Mouse (Mus musculus): ENCODE measurements around the gene Vmn2r14. TPM values are rescaled to one million over a fixed set of nuclear protein-coding genes. Genes with fewer than 3 reads are reported as not detected.
"Not testable (repeated sequence)": the region's sequence is repeated elsewhere in the genome, so short reads cannot be mapped to it uniquely, and the experiment has no call there.

Vmn2r14 gene
- not detected in 2 replicates for polyA plus RNA-seq (2014; fragmentation: Nextera tagmentation; extraction: Ambion mirVana)

GRCm38 (mm10) chr5:109224608-109225007, at the start of gene Vmn2r14:
Gene Vmn2r14, minus strand, starts transcription at chr5:109224708.
- WGBS: 68% methylated on average over 3 of the region's 3 CpGs
- peaks cover 29% of the 10 kb centered on the region; the same call in 1 of the 2 replicates for H3K9me3 ChIP-seq (ENCODE audit: control insufficient read depth, low read length)
- H3K4me2 ChIP-seq (replicated peaks): no peak within 1 kb of the TSS

GRCm38 (mm10) chr5:109192099-109192498, 32.4 kb downstream of the Vmn2r14 start, which contains the start of gene Vmn2r13:
Gene Vmn2r13, minus strand, starts transcription at chr5:109192199.
- not testable (repeated sequence) for H3K9ac ChIP-seq; ATAC-seq (ENCODE audit: low FRiP score); H3K4me3 ChIP-seq (replicated peaks; ENCODE audit: low read length); DNase-seq (ENCODE audit: low spot score); H3K4me2 ChIP-seq (replicated peaks); H3K27me3 ChIP-seq (ENCODE audit: control insufficient read depth, insufficient read depth, low read length); H3K36me3 ChIP-seq (replicated peaks; ENCODE audit: control insufficient read depth, insufficient read depth); H3K27ac ChIP-seq; H3K4me1 ChIP-seq (replicated peaks; ENCODE audit: control insufficient read depth, insufficient read depth, low read length)
- H3K9me3 ChIP-seq (ENCODE audit: control insufficient read depth, low read length): 0 out of 2 replicates have a peak, but pooled peaks cover 11% of the 10 kb centered on the region
- 54% methylated on average over 2 of the region's 2 CpGs for WGBS

More at GRCm38 (mm10) chr5:109224608-109225007, at the start of gene Vmn2r14:
- no peak within 1 kb of the TSS for H3K4me3 ChIP-seq (replicated peaks; ENCODE audit: low read length)
- no peaks in the 10 kb centered on the region for H3K27me3 ChIP-seq (ENCODE audit: control insufficient read depth, insufficient read depth, low read length)
- no peak for DNase-seq (ENCODE audit: low spot score)
- no peak within 1 kb of the TSS for H3K9ac ChIP-seq
- H3K4me1 ChIP-seq (replicated peaks; ENCODE audit: control insufficient read depth, insufficient read depth, low read length): no peaks in the 10 kb centered on the region
- no peak for ATAC-seq (ENCODE audit: low FRiP score)
- H3K27ac ChIP-seq: no peak within 1 kb of the TSS
- no peaks in the 10 kb centered on the region for H3K36me3 ChIP-seq (replicated peaks; ENCODE audit: control insufficient read depth, insufficient read depth)

DNA sequence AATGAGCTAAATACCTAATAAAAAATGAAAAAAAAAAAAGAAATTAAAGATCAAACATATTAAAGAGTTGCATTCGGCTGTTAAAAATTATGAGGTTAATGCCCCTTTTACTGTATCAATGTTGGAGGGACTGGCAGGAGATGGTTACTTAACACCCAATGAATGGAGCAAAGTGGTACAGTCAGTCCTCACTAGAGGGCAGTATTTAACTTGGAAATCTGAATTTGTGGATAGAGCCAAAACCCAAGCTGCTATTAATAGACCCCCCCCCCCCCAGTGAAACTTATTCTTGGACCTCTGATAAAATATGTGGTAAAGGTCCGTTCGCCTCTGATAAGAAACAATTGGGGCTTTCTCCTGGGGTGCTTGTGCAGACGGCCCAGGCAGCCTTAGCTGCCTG, 57.7 kb downstream of the Vmn2r14 start:
- not testable (repeated sequence) for H3K27ac ChIP-seq; ATAC-seq (ENCODE audit: low FRiP score); H3K4me1 ChIP-seq (replicated peaks; ENCODE audit: control insufficient read depth, insufficient read depth, low read length); H3K4me2 ChIP-seq (replicated peaks); H3K36me3 ChIP-seq (replicated peaks; ENCODE audit: control insufficient read depth, insufficient read depth); DNase-seq (ENCODE audit: low spot score); H3K27me3 ChIP-seq (ENCODE audit: control insufficient read depth, insufficient read depth, low read length); H3K4me3 ChIP-seq (replicated peaks; ENCODE audit: low read length); H3K9ac ChIP-seq
- WGBS: 84% methylated on average over 4 of the region's 4 CpGs
- 0 out of 2 replicates have a peak, but pooled peaks cover 19% of the 10 kb centered on the region for H3K9me3 ChIP-seq (ENCODE audit: control insufficient read depth, low read length)

Other genes with a start within 250 kb of the Vmn2r14 start
- not detected in 2 replicates for gene Vmn2r10, start 218.2 kb downstream of the Vmn2r14 start, polyA plus RNA-seq (2014; fragmentation: Nextera tagmentation; extraction: Ambion mirVana)
- gene Vmn2r11, start 165.1 kb downstream of the Vmn2r14 start, polyA plus RNA-seq (2014; fragmentation: Nextera tagmentation; extraction: Ambion mirVana): not detected in 2 replicates
- gene Vmn2r12, start 126.8 kb downstream of the Vmn2r14 start, polyA plus RNA-seq (2014; fragmentation: Nextera tagmentation; extraction: Ambion mirVana): not detected in 2 replicates
- gene Vmn2r13, start 32.5 kb downstream of the Vmn2r14 start, polyA plus RNA-seq (2014; fragmentation: Nextera tagmentation; extraction: Ambion mirVana): not detected in 2 replicates
- not detected in 2 replicates for gene Vmn2r15, start 72.9 kb upstream of the Vmn2r14 start, polyA plus RNA-seq (2014; fragmentation: Nextera tagmentation; extraction: Ambion mirVana)
- gene Vmn2r16, start 105.5 kb upstream of the Vmn2r14 start, polyA plus RNA-seq (2014; fragmentation: Nextera tagmentation; extraction: Ambion mirVana): not detected in 2 replicates
- gene Vmn2r17, start 195.0 kb upstream of the Vmn2r14 start, polyA plus RNA-seq (2014; fragmentation: Nextera tagmentation; extraction: Ambion mirVana): not detected in 2 replicates

Data from hindbrain, embryonic 14.5 days (tissue).